Mouse (Mus musculus) bone marrow, adult 2 months (tissue): ENCODE measurements around the gene Rsf1.

ENCODE experiments used
- CTCF ChIP-seq: fragments of 200-500 bp; IDR thresholded peaks from 2 replicates; pipeline ENCODE4 v1.5.1; 2011; ENCODE audit warnings: low read length, control low read depth; ENCODE audit not compliant: control insufficient read depth, insufficient read depth
- POLR2A ChIP-seq: fragments of 200-500 bp; IDR thresholded peaks from 2 replicates; pipeline ENCODE4 v1.6.1; 2011; ENCODE audit warnings: low read depth, mild to moderate bottlenecking, control low read depth, low read length, borderline replicate concordance; ENCODE audit not compliant: control insufficient read depth

- TF ChIP-seq CTCF (no peak), POLR2A (no peak)
Measured at GRCm38 (mm10) chr7:97726080-97726479, 146.4 kb downstream of the Rsf1 start.
